Mouse (Mus musculus): Measurements from ENCODE around the gene Olfr1000. TPM values are rescaled to one million over a fixed set of nuclear protein-coding genes. Genes with fewer than 3 reads are reported as not detected.
"Not testable (repeated sequence)": the region's sequence is repeated elsewhere in the genome, so short reads cannot be mapped to it uniquely, and the experiment has no call there.

The Olfr1000 gene
- not detected in 2 replicates for polyA plus RNA-seq (2015; fragmentation: Nextera tagmentation; extraction: Ambion mirVana)

DNA sequence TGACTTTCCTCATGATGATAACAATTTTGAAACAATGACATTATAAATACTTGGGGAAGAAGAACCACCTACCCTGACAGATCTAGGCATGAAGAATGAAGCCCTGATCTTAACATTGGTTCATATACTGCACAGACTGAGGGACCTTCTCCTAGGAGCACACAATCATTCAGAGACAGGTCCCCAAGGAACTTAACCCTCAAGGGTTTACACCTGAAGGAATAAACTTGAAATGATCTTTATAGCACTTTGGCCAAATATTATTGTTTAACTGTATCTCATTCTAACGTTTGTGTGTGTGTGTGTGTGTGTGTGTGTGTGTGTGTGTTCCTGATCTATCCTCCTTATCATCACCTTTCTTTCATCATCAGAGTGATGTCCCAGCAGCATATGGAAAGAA is at the start of gene Olfr1000:
Olfr1000 (minus strand) TSS at position 101 of the 400 bp plus-strand sequence.
- no peaks in the 10 kb centered on the region for H3K4me1 ChIP-seq
- WGBS = 65% methylated on average over 1 of the region's 1 CpGs
- no peak within 1 kb of the TSS for H3K4me2 ChIP-seq
- H3K27me3 ChIP-seq = no peaks in the 10 kb centered on the region
- no peaks in the 10 kb centered on the region for H3K36me3 ChIP-seq
- H3K9ac ChIP-seq = no peak within 1 kb of the TSS
- no peak for ATAC-seq (ENCODE audit: insufficient number of reproducible peaks, insufficient read depth, low FRiP score, low TSS enrichment, low read depth)
- no peak within 1 kb of the TSS for H3K4me3 ChIP-seq
- H3K9me3 ChIP-seq = no peaks in the 10 kb centered on the region
- H3K27ac ChIP-seq = no peak within 1 kb of the TSS

- Histone ChIP-seq H3K4me1 (no peaks in the 10 kb centered on the region), H3K9ac (no peak within 1 kb of the TSS), H3K9me3 (no peaks in the 10 kb centered on the region), H3K36me3 (no peaks in the 10 kb centered on the region), H3K27ac (no peak within 1 kb of the TSS), H3K4me3 (no peak within 1 kb of the TSS), H3K27me3 (no peaks in the 10 kb centered on the region), H3K4me2 (no peak within 1 kb of the TSS)
- WGBS = 87% methylated on average over 1 of the region's 1 CpGs
- no peak for ATAC-seq (ENCODE audit: insufficient number of reproducible peaks, insufficient read depth, low FRiP score, low TSS enrichment, low read depth)
Observed at GRCm38 (mm10) chr2:85650604-85651003, 38.9 kb upstream of the Olfr1000 start, which contains the start of gene Olfr1002. Gene Olfr1002, minus strand, starts transcription at chr2:85650704.

DNA sequence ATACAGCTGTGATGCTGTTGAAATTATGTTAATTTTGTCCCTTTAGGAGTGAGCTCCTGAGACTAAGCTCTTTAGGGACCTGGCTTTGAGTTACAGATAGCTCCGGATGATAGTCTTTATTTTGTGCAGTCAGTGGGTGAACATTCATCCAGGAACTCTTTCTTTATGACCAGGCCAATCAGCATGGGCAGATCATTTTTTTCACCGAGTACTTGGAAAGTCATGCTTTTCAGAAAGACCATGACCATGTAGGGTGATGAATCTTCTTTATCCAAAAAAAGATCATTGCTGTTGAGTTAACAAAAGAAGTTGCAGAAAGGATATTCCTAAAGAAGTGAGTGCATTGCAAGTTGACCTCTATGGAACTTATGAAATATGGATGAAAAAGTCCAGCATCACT is 23.1 kb downstream of the Olfr1000 start, which contains the start of gene Olfr998:
Olfr998 (plus strand) TSS at position 301 of the 400 bp plus-strand sequence.
- H3K27me3 ChIP-seq; H3K27ac ChIP-seq; H3K4me1 ChIP-seq; H3K9ac ChIP-seq; H3K36me3 ChIP-seq; H3K9me3 ChIP-seq; H3K4me2 ChIP-seq; ATAC-seq (ENCODE audit: insufficient number of reproducible peaks, insufficient read depth, low FRiP score, low TSS enrichment, low read depth); H3K4me3 ChIP-seq: not testable (repeated sequence)
- 86% methylated on average over 2 of the region's 2 CpGs for WGBS

GRCm38 (mm10) chr2:85578915-85579314 is 32.8 kb downstream of the Olfr1000 start, which contains the start of gene Olfr996:
Gene Olfr996, plus strand, starts transcription at chr2:85579215.
- no peak within 1 kb of the TSS for H3K27ac ChIP-seq
- H3K36me3 ChIP-seq = no peaks in the 10 kb centered on the region
- H3K27me3 ChIP-seq = no peaks in the 10 kb centered on the region
- no peaks in the 10 kb centered on the region for H3K4me1 ChIP-seq
- no peak within 1 kb of the TSS for H3K9ac ChIP-seq
- H3K9me3 ChIP-seq = no peaks in the 10 kb centered on the region
- no peak within 1 kb of the TSS for H3K4me3 ChIP-seq
- no peak within 1 kb of the TSS for H3K4me2 ChIP-seq
- ATAC-seq (ENCODE audit: insufficient number of reproducible peaks, insufficient read depth, low FRiP score, low TSS enrichment, low read depth) = no peak

GRCm38 (mm10) chr2:85561187-85561586 is 50.5 kb downstream of the Olfr1000 start:
- Histone ChIP-seq H3K4me1 (no peaks in the 10 kb centered on the region), H3K9me3 (no peaks in the 10 kb centered on the region), H3K27me3 (no peaks in the 10 kb centered on the region), H3K9ac (no peak overlapping the region), H3K36me3 (no peaks in the 10 kb centered on the region), H3K4me2 (no peak overlapping the region), H3K27ac (no peak overlapping the region), H3K4me3 (no peak overlapping the region)
- no peak for ATAC-seq (ENCODE audit: insufficient number of reproducible peaks, insufficient read depth, low FRiP score, low TSS enrichment, low read depth)
- WGBS = 18% methylated on average over 4 of the region's 4 CpGs

GRCm38 (mm10) chr2:85560226-85560625 is 51.5 kb downstream of the Olfr1000 start:
- no peak for ATAC-seq (ENCODE audit: insufficient number of reproducible peaks, insufficient read depth, low FRiP score, low TSS enrichment, low read depth)
- 70% methylated on average over 4 of the region's 4 CpGs for WGBS
- H3K4me1 ChIP-seq = no peaks in the 10 kb centered on the region

More at GRCm38 (mm10) chr2:85560226-85560625, 51.5 kb downstream of the Olfr1000 start:
- no peaks in the 10 kb centered on the region for H3K36me3 ChIP-seq
- H3K27ac ChIP-seq = no peak overlapping the region
- H3K9me3 ChIP-seq = no peaks in the 10 kb centered on the region
- H3K4me3 ChIP-seq = no peak overlapping the region
- no peaks in the 10 kb centered on the region for H3K27me3 ChIP-seq
- H3K9ac ChIP-seq = no peak overlapping the region
- H3K4me2 ChIP-seq = no peak overlapping the region

Other genes with a start within 250 kb of the Olfr1000 start
- not detected in 2 replicates for gene Olfr988, start 248.7 kb downstream of the Olfr1000 start, polyA plus RNA-seq (2015; fragmentation: Nextera tagmentation; extraction: Ambion mirVana)
- gene Olfr992, start 202.4 kb downstream of the Olfr1000 start, polyA plus RNA-seq (2015; fragmentation: Nextera tagmentation; extraction: Ambion mirVana) = not detected in 2 replicates
- not detected in 2 replicates for gene Olfr993, start 197.0 kb downstream of the Olfr1000 start, polyA plus RNA-seq (2015; fragmentation: Nextera tagmentation; extraction: Ambion mirVana)
- gene Olfr994, start 175.5 kb downstream of the Olfr1000 start, polyA plus RNA-seq (2015; fragmentation: Nextera tagmentation; extraction: Ambion mirVana) = not detected in 2 replicates
- gene Olfr995, start 168.3 kb downstream of the Olfr1000 start, polyA plus RNA-seq (2015; fragmentation: Nextera tagmentation; extraction: Ambion mirVana) = not detected in 2 replicates
- 1.6 and 2.8 TPM in 2 replicates for gene 4833423E24Rik, start 92.9 kb downstream of the Olfr1000 start, polyA plus RNA-seq (2015; fragmentation: Nextera tagmentation; extraction: Ambion mirVana)
- gene Olfr996, start 32.7 kb downstream of the Olfr1000 start, polyA plus RNA-seq (2015; fragmentation: Nextera tagmentation; extraction: Ambion mirVana) = not detected in 2 replicates
- not detected in 2 replicates for gene Olfr998, start 23.0 kb downstream of the Olfr1000 start, polyA plus RNA-seq (2015; fragmentation: Nextera tagmentation; extraction: Ambion mirVana)
- gene Olfr1002, start 38.8 kb upstream of the Olfr1000 start, polyA plus RNA-seq (2015; fragmentation: Nextera tagmentation; extraction: Ambion mirVana) = not detected in 2 replicates
- not detected in 2 replicates for gene Olfr154, start 52.6 kb upstream of the Olfr1000 start, polyA plus RNA-seq (2015; fragmentation: Nextera tagmentation; extraction: Ambion mirVana)
- gene Olfr1006, start 66.9 kb upstream of the Olfr1000 start, polyA plus RNA-seq (2015; fragmentation: Nextera tagmentation; extraction: Ambion mirVana) = not detected in 2 replicates
- gene Olfr1008, start 77.5 kb upstream of the Olfr1000 start, polyA plus RNA-seq (2015; fragmentation: Nextera tagmentation; extraction: Ambion mirVana) = not detected in 2 replicates
- not detected in 2 replicates for gene Olfr1009, start 103.5 kb upstream of the Olfr1000 start, polyA plus RNA-seq (2015; fragmentation: Nextera tagmentation; extraction: Ambion mirVana)
- not detected in 2 replicates for gene Olfr1012, start 150.9 kb upstream of the Olfr1000 start, polyA plus RNA-seq (2015; fragmentation: Nextera tagmentation; extraction: Ambion mirVana)
- not detected in 2 replicates for gene Olfr1013, start 155.2 kb upstream of the Olfr1000 start, polyA plus RNA-seq (2015; fragmentation: Nextera tagmentation; extraction: Ambion mirVana)
- gene Olfr1014, start 160.8 kb upstream of the Olfr1000 start, polyA plus RNA-seq (2015; fragmentation: Nextera tagmentation; extraction: Ambion mirVana) = not detected in 2 replicates
- not detected in 2 replicates for gene Olfr1015, start 170.1 kb upstream of the Olfr1000 start, polyA plus RNA-seq (2015; fragmentation: Nextera tagmentation; extraction: Ambion mirVana)
- not detected in 2 replicates for gene Olfr1016, start 190.6 kb upstream of the Olfr1000 start, polyA plus RNA-seq (2015; fragmentation: Nextera tagmentation; extraction: Ambion mirVana)
- not detected in 2 replicates for gene Olfr1018, start 206.6 kb upstream of the Olfr1000 start, polyA plus RNA-seq (2015; fragmentation: Nextera tagmentation; extraction: Ambion mirVana)
- not detected in 2 replicates for gene Olfr1019, start 233.6 kb upstream of the Olfr1000 start, polyA plus RNA-seq (2015; fragmentation: Nextera tagmentation; extraction: Ambion mirVana)
- gene Olfr1020, start 235.1 kb upstream of the Olfr1000 start, polyA plus RNA-seq (2015; fragmentation: Nextera tagmentation; extraction: Ambion mirVana) = not detected in 2 replicates